8 mouse cellular contexts compared by ENCODE assay signal in the genomic region with DNA sequence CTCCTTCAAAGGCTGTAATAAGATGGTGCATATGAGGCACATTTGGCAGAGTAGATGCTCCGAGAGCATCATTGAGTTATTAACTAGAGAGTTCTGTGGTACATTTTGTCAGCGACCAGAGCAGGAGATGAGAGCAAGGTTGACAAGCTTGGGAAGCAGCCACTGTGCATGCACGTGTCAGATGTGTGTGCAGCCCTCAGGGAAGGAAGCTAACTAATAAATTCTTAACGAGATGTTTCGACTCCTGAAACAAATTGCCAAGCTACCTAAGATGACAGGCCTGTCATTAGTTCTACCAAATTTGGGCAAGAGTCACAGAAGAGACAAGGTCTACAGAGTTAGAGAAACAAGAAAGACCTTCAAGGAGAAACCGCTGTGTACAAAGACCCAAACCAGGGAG. TPM values are rescaled to one million over a fixed set of nuclear protein-coding genes. Genes with fewer than 3 reads are reported as not detected.
DNase-seq lines count a peak whose midpoint lies in the region; ATAC-seq lines count a peak whose summit lies in the region.

No protein-coding gene starts in this region.

- H3K36me3 ChIP-seq in heart, embryonic 16.5 days (ENCODE audit: control insufficient read depth, insufficient read depth) = no peaks in the 10 kb centered on the region
- H3K36me3 ChIP-seq in embryonic facial prominence, embryonic 14.5 days (ENCODE audit: control insufficient read depth, insufficient read depth, low read length) = no peaks in the 10 kb centered on the region
- no peaks in the 10 kb centered on the region for H3K36me3 ChIP-seq in kidney, embryonic 16.5 days (ENCODE audit: insufficient read depth, low read length)

- DNase-seq in heart, postnatal 10 days = no peak
- no peak for DNase-seq in embryonic facial prominence, embryonic 14.5 days (ENCODE audit: low spot score)
- peak; percentile 15 for DNase-seq in neural tube, embryonic 10.5 days (ENCODE audit: extremely low spot score, low spot score)
- no peak for DNase-seq in adrenal gland, adult 18-20 months (ENCODE audit: low spot score in 2 of 2)
- no peak for DNase-seq in gastrocnemius, adult 18-20 months (ENCODE audit: low spot score)

- ATAC-seq in heart, embryonic 16.5 days (replicated peaks; ENCODE audit: extremely low read depth, insufficient read depth, low FRiP score) = no peak
- peak; percentile 6; the same call in 1 of the 2 replicates for ATAC-seq in embryonic facial prominence, embryonic 14.5 days (ENCODE audit: low read depth)
- no peak for ATAC-seq in kidney, embryonic 16.5 days (ENCODE audit: low FRiP score, low TSS enrichment)
- no peak for ATAC-seq in erythroid progenitor cell, adult 5-6 weeks (replicated peaks; ENCODE audit: low FRiP score, poor library complexity, severe bottlenecking)

- peak overlapping the region; percentile 91 for H3K4me2 ChIP-seq in heart, embryonic 16.5 days (ENCODE audit: low read depth, low read length)
- H3K4me2 ChIP-seq in embryonic facial prominence, embryonic 14.5 days (ENCODE audit: low read depth, low read length) = peak overlapping the region; percentile 70
- peak overlapping the region; percentile 96 for H3K4me2 ChIP-seq in kidney, embryonic 16.5 days (replicated peaks; ENCODE audit: low read depth, low read length)

- H3K4me3 ChIP-seq in heart, embryonic 16.5 days (ENCODE audit: low read length) = peak overlapping the region; percentile 62
- H3K4me3 ChIP-seq in embryonic facial prominence, embryonic 14.5 days (ENCODE audit: low read depth, low read length) = peak overlapping the region; percentile 52
- H3K4me3 ChIP-seq in kidney, embryonic 16.5 days (ENCODE audit: low read length) = peak overlapping the region; percentile 54

- peaks cover 5% of the 10 kb centered on the region; the same call in 1 of the 2 replicates for H3K4me1 ChIP-seq in heart, embryonic 16.5 days (ENCODE audit: control insufficient read depth, insufficient read depth, low read length)
- peaks cover 4% of the 10 kb centered on the region; the same call in 1 of the 2 replicates for H3K4me1 ChIP-seq in embryonic facial prominence, embryonic 14.5 days (ENCODE audit: control insufficient read depth, insufficient read depth, low read length)
- peaks cover 9% of the 10 kb centered on the region; the same call in 1 of the 2 replicates for H3K4me1 ChIP-seq in kidney, embryonic 16.5 days (ENCODE audit: insufficient read depth, low read length)

- H3K27ac ChIP-seq in heart, embryonic 16.5 days (ENCODE audit: low read length) = no peak overlapping the region
- no peak overlapping the region for H3K27ac ChIP-seq in embryonic facial prominence, embryonic 14.5 days (replicated peaks; ENCODE audit: low read depth, low read length)
- no peak overlapping the region for H3K27ac ChIP-seq in kidney, embryonic 16.5 days (ENCODE audit: low read length)

- H3K9ac ChIP-seq in heart, embryonic 16.5 days (ENCODE audit: low read length) = peak overlapping the region; percentile 71; the same call in 1 of the 2 replicates
- peak overlapping the region; percentile 64; the same call in 1 of the 2 replicates for H3K9ac ChIP-seq in embryonic facial prominence, embryonic 14.5 days (ENCODE audit: low read depth, low read length)
- H3K9ac ChIP-seq in kidney, embryonic 16.5 days (replicated peaks; ENCODE audit: low read length) = peak overlapping the region; percentile 53; the same call in 1 of the 2 replicates

- H3K9me3 ChIP-seq in heart, embryonic 16.5 days (replicated peaks; ENCODE audit: control insufficient read depth, low read length) = no peaks in the 10 kb centered on the region
- H3K9me3 ChIP-seq in embryonic facial prominence, embryonic 14.5 days (ENCODE audit: control insufficient read depth, low read length) = no peaks in the 10 kb centered on the region
- H3K9me3 ChIP-seq in kidney, embryonic 16.5 days (ENCODE audit: low read length) = no peaks in the 10 kb centered on the region

- peaks cover 11% of the 10 kb centered on the region for H3K27me3 ChIP-seq in heart, embryonic 16.5 days (ENCODE audit: control insufficient read depth, insufficient read depth, low read length)
- H3K27me3 ChIP-seq in embryonic facial prominence, embryonic 14.5 days (replicated peaks; ENCODE audit: control insufficient read depth, insufficient read depth, low read length) = peaks cover 18% of the 10 kb centered on the region
- peaks cover 12% of the 10 kb centered on the region for H3K27me3 ChIP-seq in kidney, embryonic 16.5 days (ENCODE audit: insufficient read depth, low read length)

- intact Hi-C loops in heart, postnatal 10 days (cut with DNase I) = no loop called here

- WGBS in heart, embryonic 16.5 days = 40% methylated on average over 6 of the region's 6 CpGs
- WGBS in embryonic facial prominence, embryonic 14.5 days = 23% methylated on average over 6 of the region's 6 CpGs
- 28% methylated on average over 6 of the region's 6 CpGs for WGBS in kidney, embryonic 16.5 days

RNA-seq across cellular contexts. Expression of gene Osbp2, which starts 0.6 kb away (rescaled TPM):
- 1.3 and 1.6 TPM in 2 replicates for polyA plus RNA-seq in heart, embryonic 16.5 days (2015; fragmentation: Nextera tagmentation; extraction: Ambion mirVana)
- 1 to 10 TPM; 5.6 to 6.1 TPM for total RNA-seq in heart, postnatal 10 days (2021)
- polyA plus RNA-seq in embryonic facial prominence, embryonic 14.5 days (2014; fragmentation: Nextera tagmentation; extraction: Ambion mirVana) = 0.93 and 1.3 TPM in 2 replicates
- polyA plus RNA-seq in kidney, embryonic 16.5 days (2015; fragmentation: Nextera tagmentation; extraction: Ambion mirVana) = 1.1 and 1.2 TPM in 2 replicates
- 1 to 10 TPM; 2.9 to 6.6 TPM for total RNA-seq in adrenal gland, adult 18-20 months (2021)
- total RNA-seq in erythroid progenitor cell, adult 5-6 weeks (2015; ENCODE audit: low replicate concordance) = not detected in 2 replicates
- not detected in 2 replicates for total RNA-seq in erythroid progenitor cell, adult 5-6 weeks (2017; ENCODE audit: low replicate concordance)
- total RNA-seq in gastrocnemius, adult 18-20 months (2021) = 1 to 10 TPM; 1.1 to 1.3 TPM

RNA-seq across cellular contexts. Expression of gene 4921536K21Rik, which starts 30.6 kb away (rescaled TPM):
- polyA plus RNA-seq in heart, embryonic 16.5 days (2015; fragmentation: Nextera tagmentation; extraction: Ambion mirVana) = 0.17 and 0.22 TPM in 2 replicates
- total RNA-seq in heart, postnatal 10 days (2021) = under 1 TPM; 0.32 to 0.38 TPM
- 0.17 and 0.21 TPM in 2 replicates for polyA plus RNA-seq in embryonic facial prominence, embryonic 14.5 days (2014; fragmentation: Nextera tagmentation; extraction: Ambion mirVana)
- polyA plus RNA-seq in kidney, embryonic 16.5 days (2015; fragmentation: Nextera tagmentation; extraction: Ambion mirVana) = 0.62 and 0.71 TPM in 2 replicates
- total RNA-seq in adrenal gland, adult 18-20 months (2021) = under 1 TPM; 0.53 to 0.74 TPM
- total RNA-seq in erythroid progenitor cell, adult 5-6 weeks (2015; ENCODE audit: low replicate concordance) = not detected in 2 replicates
- not detected in 2 replicates for total RNA-seq in erythroid progenitor cell, adult 5-6 weeks (2017; ENCODE audit: low replicate concordance)
- total RNA-seq in gastrocnemius, adult 18-20 months (2021) = under 1 TPM; 0.17 to 0.27 TPM

RNA-seq across cellular contexts. Expression of gene Dusp18, which starts 30.7 kb away (rescaled TPM):
- polyA plus RNA-seq in heart, embryonic 16.5 days (2015; fragmentation: Nextera tagmentation; extraction: Ambion mirVana) = 13.0 and 13.1 TPM in 2 replicates
- total RNA-seq in heart, postnatal 10 days (2021) = 10 to 100 TPM; 30.3 to 41.9 TPM
- polyA plus RNA-seq in embryonic facial prominence, embryonic 14.5 days (2014; fragmentation: Nextera tagmentation; extraction: Ambion mirVana) = 10.0 and 10.5 TPM in 2 replicates
- 14.7 and 16.4 TPM in 2 replicates for polyA plus RNA-seq in kidney, embryonic 16.5 days (2015; fragmentation: Nextera tagmentation; extraction: Ambion mirVana)
- 1 to 10 TPM; 3.5 to 5.2 TPM for total RNA-seq in adrenal gland, adult 18-20 months (2021)
- not detected in 2 replicates for total RNA-seq in erythroid progenitor cell, adult 5-6 weeks (2015; ENCODE audit: low replicate concordance)
- total RNA-seq in erythroid progenitor cell, adult 5-6 weeks (2017; ENCODE audit: low replicate concordance) = not detected in 2 replicates
- 10 to 100 TPM in 1 of 2 experiments, 1 to 10 TPM in 1; 9.1 to 20.5 TPM for total RNA-seq in gastrocnemius, adult 18-20 months (2021)

RNA-seq across cellular contexts. Expression of gene Slc35e4, which starts 50.1 kb away (rescaled TPM):
- polyA plus RNA-seq in heart, embryonic 16.5 days (2015; fragmentation: Nextera tagmentation; extraction: Ambion mirVana) = 4.2 and 4.3 TPM in 2 replicates
- total RNA-seq in heart, postnatal 10 days (2021) = 1 to 10 TPM; 4.3 to 4.7 TPM
- 5.8 and 6.4 TPM in 2 replicates for polyA plus RNA-seq in embryonic facial prominence, embryonic 14.5 days (2014; fragmentation: Nextera tagmentation; extraction: Ambion mirVana)
- 5.0 and 6.1 TPM in 2 replicates for polyA plus RNA-seq in kidney, embryonic 16.5 days (2015; fragmentation: Nextera tagmentation; extraction: Ambion mirVana)
- 1 to 10 TPM; 4.2 to 8.5 TPM for total RNA-seq in adrenal gland, adult 18-20 months (2021)
- total RNA-seq in erythroid progenitor cell, adult 5-6 weeks (2015; ENCODE audit: low replicate concordance) = 0.42 TPM in 1 of 2 replicates, not detected in the other
- 0.76 TPM in 1 of 2 replicates, not detected in the other for total RNA-seq in erythroid progenitor cell, adult 5-6 weeks (2017; ENCODE audit: low replicate concordance)
- total RNA-seq in gastrocnemius, adult 18-20 months (2021) = 10 to 100 TPM; 16.5 to 30.9 TPM

Comparison
In these comparisons a context has a peak if more than half of its experiments do, and no peak if none do; other contexts are left out.
1. RNA of gene Dusp18, which starts 30.7 kb away (total RNA-seq): 30.3 to 41.9 TPM in heart, postnatal 10 days, 9.1 to 20.5 TPM in gastrocnemius, adult 18-20 months and 3.5 to 5.2 TPM in adrenal gland, adult 18-20 months; not detected in erythroid progenitor cell, adult 5-6 weeks; every median in the first group is over 4 times any median in the second.
2. Peak in every context shown above with its lines, with median percentiles within 50 percentile points of each other: H3K4me2 ChIP-seq, H3K4me3 ChIP-seq and H3K9ac ChIP-seq.